Mouse (Mus musculus) cerebellum, adult 2 months (tissue): ENCODE measurements around the gene Tsc22d1.

Source experiments
- CTCF ChIP-seq: fragments of 200-500 bp; IDR thresholded peaks from 2 replicates; pipeline ENCODE4 v1.5.1; 2011; ENCODE audit warnings: low read depth, mild to moderate bottlenecking, control low read depth, low read length, moderate library complexity, borderline replicate concordance; ENCODE audit not compliant: insufficient read depth
- POLR2A ChIP-seq: fragments of 200-500 bp; IDR thresholded peaks from 2 replicates; pipeline ENCODE4 v1.6.1; 2011; ENCODE audit warnings: low read length, control low read depth, borderline replicate concordance; ENCODE audit not compliant: insufficient read depth

DNA sequence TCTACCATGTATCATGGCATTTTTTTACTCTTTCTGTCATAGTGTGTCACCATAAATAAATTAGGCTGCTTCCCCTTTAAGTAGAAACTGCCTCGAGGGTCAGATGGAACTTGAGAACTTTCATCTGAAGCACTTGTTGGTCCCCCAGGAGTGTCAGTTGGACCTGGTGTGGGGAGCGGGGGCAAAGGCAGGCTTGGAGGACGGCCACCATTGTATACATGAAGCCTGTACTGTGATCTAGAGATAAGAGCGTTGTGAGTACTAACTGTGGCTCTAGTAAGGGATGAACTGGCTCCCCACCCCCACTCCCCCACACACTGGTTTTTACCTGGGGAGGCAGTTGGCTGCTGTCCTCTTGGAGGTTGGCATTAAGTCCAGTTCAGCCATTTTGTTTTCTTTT lies 62.0 kb downstream of the Tsc22d1 start:
- TF ChIP-seq CTCF (no peak), POLR2A (no peak)
